Mouse (Mus musculus) cerebellum, postnatal 25 days (tissue): ENCODE measurements around the gene Hspa2.

ENCODE experiments used
- DNase-seq, 2 experiments: peaks; one replicate each; pipeline ENCODE4 v3.0.0; 2021; ENCODE audit warnings: mixed read lengths in 2 of 2

The Hspa2 gene

GRCm38 (mm10) chr12:76378556-76378955 lies 25.4 kb upstream of the Hspa2 start:
- DNase-seq, result no peak

GRCm38 (mm10) chr12:76380151-76380550 lies 23.8 kb upstream of the Hspa2 start:
- no peak for DNase-seq

GRCm38 (mm10) chr12:76385342-76385741 lies 18.6 kb upstream of the Hspa2 start:
- no peak for DNase-seq

GRCm38 (mm10) chr12:76388794-76389193 lies 15.2 kb upstream of the Hspa2 start:
- peak; percentile 33 to 56 for DNase-seq

GRCm38 (mm10) chr12:76391595-76392271 lies 12.2 kb upstream of the Hspa2 start:
- no peak for DNase-seq

- no peak for DNase-seq
Measured at GRCm38 (mm10) chr12:76392979-76393378, 11.0 kb upstream of the Hspa2 start.

- no peak for DNase-seq
Measured at GRCm38 (mm10) chr12:76397281-76397680, 6.7 kb upstream of the Hspa2 start.

- peak in 1 of 2 experiments; percentile 23 for DNase-seq
Measured at GRCm38 (mm10) chr12:76401674-76402073, 2.3 kb upstream of the Hspa2 start.

- peak; percentile 33 to 93 for DNase-seq
Measured at GRCm38 (mm10) chr12:76402991-76403885, 738 bp upstream of the Hspa2 start.

- DNase-seq, result no peak
Measured at GRCm38 (mm10) chr12:76404836-76405182, 833 bp downstream of the Hspa2 start.

- peak; percentile 50 to 58 for DNase-seq
Measured at GRCm38 (mm10) chr12:76405183-76405970, 1.4 kb downstream of the Hspa2 start.

- DNase-seq, result peak; percentile 15 to 21
Measured at GRCm38 (mm10) chr12:76405971-76406370, 2.0 kb downstream of the Hspa2 start.

GRCm38 (mm10) chr12:76407184-76407583 lies 3.2 kb downstream of the Hspa2 start:
- no peak for DNase-seq

GRCm38 (mm10) chr12:76409166-76409565 lies 5.2 kb downstream of the Hspa2 start:
- DNase-seq, result no peak

GRCm38 (mm10) chr12:76415383-76416010 lies 11.5 kb downstream of the Hspa2 start:
- DNase-seq, result no peak

- DNase-seq, result peak in 1 of 2 experiments; percentile 12
Measured at GRCm38 (mm10) chr12:76417433-76417854, 13.5 kb downstream of the Hspa2 start, which contains the start of gene Ppp1r36. Gene Ppp1r36, plus strand, starts transcription at chr12:76417538.

- no peak for DNase-seq
Measured at GRCm38 (mm10) chr12:76418346-76418745, 14.4 kb downstream of the Hspa2 start.

GRCm38 (mm10) chr12:76425256-76425655 lies 21.3 kb downstream of the Hspa2 start:
- DNase-seq, result no peak

GRCm38 (mm10) chr12:76427546-76427945 lies 23.6 kb downstream of the Hspa2 start:
- DNase-seq, result no peak

- no peak for DNase-seq
Measured at GRCm38 (mm10) chr12:76430879-76431406, 27.0 kb downstream of the Hspa2 start.

GRCm38 (mm10) chr12:76431431-76431830 lies 27.5 kb downstream of the Hspa2 start:
- DNase-seq, result no peak

- DNase-seq, result no peak
Measured at GRCm38 (mm10) chr12:76434111-76434510, 30.1 kb downstream of the Hspa2 start.
